Mouse (Mus musculus) lung, postnatal 0 days (tissue): Measurements from ENCODE around the gene Lrrc71.

ENCODE experiments used
- CTCF ChIP-seq: IDR thresholded peaks from 2 replicates; pipeline ENCODE4 v1.5.1; 2016; ENCODE audit warnings: antibody characterized with exemption, mild to moderate bottlenecking
- EP300 ChIP-seq: IDR thresholded peaks from 2 replicates; pipeline ENCODE4 v1.6.1; 2016; ENCODE audit warnings: antibody characterized with exemption, mild to moderate bottlenecking, control low read depth

- no peak for TF ChIP-seq CTCF
- no peak for TF ChIP-seq EP300
These were observed 40.8 kb upstream of the Lrrc71 start for GRCm38 (mm10) chr3:87789248-87789647.
